Mouse (Mus musculus) left cerebral cortex, adult 9 months (tissue): ENCODE data around the gene Olfr619.

Experiments used
- DNase-seq, 2 experiments: peaks; one replicate each; pipeline ENCODE4 v3.0.0; 2022; ENCODE audit warnings: low spot score in 2 of 2

Gene Olfr619

GRCm38 (mm10) chr7:103600275-103600674 lies at the start of gene Olfr619:
Olfr619 (plus strand) TSS chr7:103600575.
- DNase-seq = no peak

DNA sequence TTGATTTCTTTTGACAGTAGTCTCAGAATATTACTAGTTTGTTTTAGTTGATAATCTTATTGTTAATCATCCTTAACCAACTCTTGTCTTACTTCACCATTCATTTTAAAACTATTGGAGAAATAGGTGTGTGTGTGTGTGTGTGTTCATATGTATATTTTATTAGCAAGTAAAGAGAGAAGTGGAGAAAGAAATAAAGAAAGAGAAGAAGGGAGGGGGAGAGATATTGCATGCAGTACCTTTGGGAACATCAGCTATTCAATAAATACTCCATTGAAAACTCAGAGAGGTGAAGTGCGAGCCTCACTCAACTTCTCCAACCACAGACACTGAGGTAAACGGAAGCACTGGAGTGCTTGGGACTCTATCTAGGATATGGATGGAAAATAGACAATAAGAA lies 44.6 kb upstream of the Olfr619 start, which contains the start of gene Olfr615:
Gene Olfr615, plus strand, starts transcription at position 301 of the 400 bp plus-strand sequence.
- DNase-seq = no peak

DNA sequence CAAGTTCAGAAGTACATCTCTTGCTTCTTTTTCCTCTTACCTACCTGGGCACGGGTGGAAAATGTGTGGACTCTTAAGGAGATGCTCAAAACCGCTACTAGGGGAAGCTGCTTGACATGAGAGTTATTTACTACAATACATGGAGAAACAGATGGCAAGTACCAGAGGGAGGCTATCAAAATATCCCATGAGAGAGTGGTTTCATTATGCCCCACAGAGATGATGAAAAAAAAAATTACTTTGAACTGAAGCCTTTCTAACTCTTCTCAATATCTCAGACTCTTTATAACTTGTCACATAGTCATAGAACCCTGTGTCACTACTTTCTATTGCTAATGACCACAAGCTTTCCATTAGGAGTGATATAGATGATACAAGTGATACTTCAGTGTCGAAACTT lies 31.3 kb upstream of the Olfr619 start, which contains the start of gene Olfr616:
Gene Olfr616, minus strand, starts transcription at position 101 of the 400 bp plus-strand sequence.
- no peak for DNase-seq

GRCm38 (mm10) chr7:103572761-103573160 lies 27.6 kb upstream of the Olfr619 start, which contains the start of gene Olfr617:
Olfr617 (plus strand) TSS chr7:103573061.
- DNase-seq = no peak

DNA sequence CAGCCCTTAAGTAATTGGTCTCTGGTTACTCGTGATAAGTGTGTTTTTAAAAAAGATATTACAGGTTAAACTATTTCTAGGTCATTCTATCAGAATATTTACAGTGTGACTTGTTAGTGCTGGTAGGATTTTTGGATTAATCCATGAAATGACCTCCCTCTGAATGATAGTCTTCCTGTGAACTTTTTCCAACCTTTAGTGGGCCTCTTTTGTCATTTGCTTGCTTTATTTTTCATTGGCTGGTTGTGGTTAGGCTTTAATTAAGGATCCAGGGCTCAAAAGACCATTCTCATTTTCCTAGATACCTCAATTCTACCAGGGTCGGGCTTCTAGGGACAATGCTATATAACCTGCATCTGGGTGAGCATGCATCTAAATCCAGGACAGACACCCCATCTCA lies 10.6 kb upstream of the Olfr619 start, which contains the start of gene Olfr618:
Gene Olfr618, plus strand, starts transcription at position 301 of the 400 bp plus-strand sequence.
- no peak for DNase-seq

DNA sequence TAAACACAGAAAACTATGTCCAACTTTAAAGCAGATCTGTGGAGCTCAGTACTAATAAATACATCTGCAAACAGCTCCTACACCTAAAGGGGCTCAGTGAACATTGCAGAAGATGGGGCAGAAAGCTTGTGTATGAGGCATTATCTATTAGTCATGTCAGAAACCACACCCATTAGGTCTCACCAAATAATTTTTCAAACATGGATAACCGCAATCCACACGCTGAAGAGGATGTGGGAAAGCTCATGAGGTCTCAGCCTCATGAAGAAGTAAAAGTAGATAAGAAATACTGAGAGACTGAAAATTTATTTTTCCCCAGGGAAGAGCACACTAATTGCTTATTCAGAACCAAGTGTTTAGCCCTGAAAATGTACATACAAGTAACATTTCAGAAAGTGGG lies 7.0 kb downstream of the Olfr619 start:
- DNase-seq = no peak

DNA sequence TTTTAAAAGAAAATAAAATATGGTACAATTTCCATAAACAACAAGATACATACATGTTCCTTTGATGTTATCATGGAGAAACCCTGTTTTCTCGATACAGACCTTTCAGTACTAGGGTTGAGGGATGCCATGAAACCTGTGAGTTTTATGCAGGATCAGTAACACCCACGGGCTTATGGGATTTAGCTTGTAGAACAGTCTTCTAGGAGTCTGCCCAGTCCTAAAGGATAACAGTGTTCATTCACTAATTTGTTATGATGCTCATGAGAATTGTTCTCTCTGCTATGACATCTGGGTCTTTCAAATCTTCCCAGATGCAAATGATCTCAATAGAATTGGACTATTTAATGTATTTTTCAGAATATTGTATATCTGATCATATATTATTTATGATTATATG lies 12.1 kb downstream of the Olfr619 start, which contains the start of gene Olfr620:
Gene Olfr620, minus strand, starts transcription at position 101 of the 400 bp plus-strand sequence.
- DNase-seq = no peak

DNA sequence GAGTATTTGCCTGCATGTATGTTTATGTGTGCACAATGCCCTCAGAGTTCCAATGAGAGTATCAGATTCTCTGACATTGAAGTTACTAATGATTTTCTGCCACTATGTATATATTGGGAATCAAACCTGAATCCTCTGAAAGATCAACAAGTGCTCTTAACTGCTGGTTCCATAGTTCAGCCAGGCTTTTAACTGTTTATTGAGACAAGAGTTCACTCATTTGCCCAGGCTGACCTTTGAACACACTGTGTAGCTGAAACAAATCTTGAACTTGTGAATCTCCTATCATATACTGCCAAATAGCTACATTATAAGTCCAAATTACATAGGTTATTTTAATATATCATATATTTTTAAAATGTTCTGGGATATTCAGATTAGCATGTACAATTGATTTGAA lies 36.4 kb downstream of the Olfr619 start:
- no peak for DNase-seq

DNA sequence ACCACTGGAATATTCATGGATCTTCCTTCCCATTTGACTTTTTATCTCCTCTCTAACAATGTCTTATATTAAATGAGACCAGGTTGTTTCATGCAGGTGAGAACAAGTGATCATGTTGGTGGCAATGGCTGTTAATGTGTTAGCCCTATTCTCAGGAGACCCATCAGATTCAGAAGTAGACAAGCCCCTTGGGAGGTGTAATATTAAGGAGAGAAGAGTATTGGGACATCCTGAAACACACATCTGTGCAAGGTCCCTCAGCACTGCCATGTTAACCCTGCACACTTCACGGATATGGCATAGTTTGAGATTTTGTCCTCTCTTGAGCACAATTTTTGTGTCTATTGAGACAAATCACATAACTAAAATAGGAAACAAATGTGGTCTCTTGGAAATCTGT lies 42.2 kb downstream of the Olfr619 start, which contains the start of gene Olfr622:
Gene Olfr622, minus strand, starts transcription at position 101 of the 400 bp plus-strand sequence.
- DNase-seq = no peak

- no peak for DNase-seq
These were observed 43.7 kb downstream of the Olfr619 start for GRCm38 (mm10) chr7:103644070-103644469.
